Mouse (Mus musculus): ENCODE results near the gene Sdk1. TPM values are rescaled to one million over a fixed set of nuclear protein-coding genes. Genes with fewer than 3 reads are reported as not detected.

Sdk1 gene
- total RNA-seq, 2 experiments from 2014 or later = 1.2 to 1.5 TPM

DNA sequence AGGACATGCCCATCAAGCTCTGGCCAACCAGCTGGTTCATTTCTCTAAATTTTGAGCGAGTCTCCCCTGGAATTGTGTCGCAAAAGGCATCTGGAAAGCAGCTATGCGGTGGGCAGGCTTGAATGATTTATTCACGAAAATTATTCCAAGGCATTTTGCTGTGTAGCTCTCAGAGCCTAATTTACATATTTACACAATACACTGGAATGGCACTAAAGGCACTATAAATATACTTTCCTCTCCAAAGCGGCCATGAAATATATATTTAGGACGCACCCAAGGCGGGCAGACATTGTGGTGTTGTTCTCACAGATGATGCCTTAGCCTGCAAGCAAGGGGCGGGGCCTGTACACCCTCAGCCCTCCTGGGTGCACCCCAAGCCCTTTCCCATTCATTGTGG, 936.9 kb downstream of the Sdk1 start:
- intact Hi-C loops (cut with DNase I) = no loop called here
- no peak for DNase-seq

DNA sequence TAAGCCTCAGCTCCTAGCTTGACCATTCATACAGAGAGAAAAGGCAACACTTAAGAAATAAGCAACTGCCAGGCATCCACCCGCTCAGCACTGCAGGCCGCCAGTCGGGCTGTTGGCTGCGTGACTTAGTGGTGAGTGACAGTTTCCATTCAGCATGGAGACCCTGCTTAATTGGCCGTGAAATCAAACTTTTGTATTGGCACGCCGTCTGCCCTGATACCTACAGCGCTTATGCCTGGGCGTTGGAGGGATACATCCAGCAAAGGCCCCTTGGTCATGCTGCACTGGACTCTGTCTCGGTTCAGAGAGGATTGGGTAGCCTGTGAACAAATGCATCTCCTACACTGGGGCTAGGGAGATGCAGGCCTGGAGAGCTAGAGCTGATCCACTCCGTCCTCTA, 938.0 kb downstream of the Sdk1 start:
- no peak for DNase-seq
- intact Hi-C loops (cut with DNase I) = no loop called here

DNA sequence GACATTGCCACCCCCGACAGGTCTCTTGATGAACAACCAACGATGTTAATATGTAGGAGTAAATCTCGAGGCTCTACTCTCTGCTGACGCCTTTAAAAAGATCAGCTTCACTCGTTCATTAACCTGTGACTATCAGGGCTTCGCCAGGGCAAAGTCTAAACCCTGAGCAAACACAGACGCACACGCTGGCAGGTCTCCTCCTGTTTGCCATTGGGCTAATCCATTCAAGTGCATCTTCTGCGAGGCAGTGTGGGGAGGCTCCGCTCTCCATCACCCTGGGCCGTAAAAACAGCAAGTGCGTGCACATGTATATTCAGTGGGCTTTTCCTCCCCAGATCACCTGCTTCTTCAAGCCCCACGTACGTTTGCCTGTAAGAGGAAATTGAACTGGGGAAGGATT, 940.6 kb downstream of the Sdk1 start:
- no peak for DNase-seq
- intact Hi-C loops (cut with DNase I) = no loop called here

DNA sequence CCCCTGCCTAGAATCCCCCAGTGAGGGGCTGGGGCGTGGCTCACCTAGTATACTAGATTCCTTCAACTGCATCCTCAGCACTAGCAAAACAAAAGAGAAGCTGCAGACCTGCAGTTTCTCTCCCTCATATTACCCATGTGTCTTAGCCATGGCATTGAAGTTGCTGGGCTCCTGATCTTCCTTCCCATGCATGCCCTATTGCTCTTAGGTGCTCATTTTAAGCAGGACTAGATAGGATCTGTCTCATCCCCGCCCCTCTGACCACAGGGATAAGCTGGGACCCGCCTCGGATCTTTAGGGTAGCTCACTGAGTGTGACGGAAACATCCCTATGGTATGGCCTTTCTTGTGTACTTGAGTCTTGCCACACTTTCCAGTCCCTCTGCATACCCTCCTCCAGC, 947.5 kb downstream of the Sdk1 start:
- no peak for DNase-seq
- intact Hi-C loops (cut with DNase I) = no loop called here

DNA sequence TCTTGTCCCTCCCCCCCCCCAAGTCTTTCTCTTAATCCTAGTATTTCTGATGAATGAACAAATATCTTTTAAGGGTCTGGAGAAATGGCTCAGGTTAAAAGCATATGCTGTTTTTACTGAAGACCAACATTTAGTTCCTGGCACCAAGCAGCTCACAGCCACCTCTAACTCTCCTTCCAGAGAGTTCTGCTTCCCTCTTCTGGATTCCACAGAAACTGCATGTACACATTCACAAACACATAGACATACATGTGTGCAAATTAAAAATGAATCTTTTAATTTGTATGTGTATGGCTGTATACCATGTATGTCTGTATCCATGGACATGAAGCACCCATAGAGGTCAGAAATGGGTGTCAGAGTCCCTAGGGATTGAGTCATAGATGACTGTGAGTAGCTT, 968.6 kb downstream of the Sdk1 start:
- no peak for DNase-seq
- intact Hi-C loops (cut with DNase I) = no loop called here

DNA sequence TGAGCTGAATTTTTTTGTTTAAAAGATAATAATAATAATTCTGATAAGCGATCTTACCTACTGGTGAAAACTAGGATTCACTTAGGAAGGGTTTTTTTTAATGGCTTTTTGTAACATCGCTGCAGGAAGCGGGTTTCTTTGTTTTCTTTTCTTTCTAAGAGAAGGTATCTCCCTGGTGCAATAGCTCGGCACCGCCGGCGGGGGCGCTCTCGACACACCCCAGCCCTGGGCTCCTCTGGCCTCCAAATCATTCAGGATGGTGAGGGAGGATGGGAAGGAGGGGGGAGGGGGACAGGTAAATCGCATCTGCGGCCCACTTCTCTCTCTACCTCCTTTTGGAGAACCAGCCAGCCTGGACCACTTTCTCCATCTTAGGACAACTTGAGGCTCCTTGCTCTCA, 971.0 kb downstream of the Sdk1 start:
- DNase-seq = no peak
- intact Hi-C loops (cut with DNase I) = no loop called here

DNA sequence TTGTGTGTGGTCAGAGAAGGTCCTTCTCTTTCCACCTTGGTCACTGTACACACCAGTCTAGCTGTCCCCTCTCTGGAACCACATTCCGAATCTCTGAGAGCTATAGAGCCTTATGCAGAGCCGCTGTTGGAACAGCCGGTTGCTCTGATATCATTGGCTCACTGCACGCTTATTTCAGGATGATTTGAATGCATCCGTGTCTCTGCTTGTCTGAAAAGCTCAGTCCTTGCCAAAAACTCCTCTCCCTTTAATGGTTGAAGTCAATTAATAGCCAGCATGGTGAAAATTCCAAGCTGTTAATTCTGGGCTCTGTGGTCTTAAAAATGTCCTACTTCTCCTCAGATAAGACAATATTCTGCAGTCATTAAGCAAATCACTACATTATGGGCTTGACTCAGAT, 974.7 kb downstream of the Sdk1 start:
- DNase-seq = no peak

DNA sequence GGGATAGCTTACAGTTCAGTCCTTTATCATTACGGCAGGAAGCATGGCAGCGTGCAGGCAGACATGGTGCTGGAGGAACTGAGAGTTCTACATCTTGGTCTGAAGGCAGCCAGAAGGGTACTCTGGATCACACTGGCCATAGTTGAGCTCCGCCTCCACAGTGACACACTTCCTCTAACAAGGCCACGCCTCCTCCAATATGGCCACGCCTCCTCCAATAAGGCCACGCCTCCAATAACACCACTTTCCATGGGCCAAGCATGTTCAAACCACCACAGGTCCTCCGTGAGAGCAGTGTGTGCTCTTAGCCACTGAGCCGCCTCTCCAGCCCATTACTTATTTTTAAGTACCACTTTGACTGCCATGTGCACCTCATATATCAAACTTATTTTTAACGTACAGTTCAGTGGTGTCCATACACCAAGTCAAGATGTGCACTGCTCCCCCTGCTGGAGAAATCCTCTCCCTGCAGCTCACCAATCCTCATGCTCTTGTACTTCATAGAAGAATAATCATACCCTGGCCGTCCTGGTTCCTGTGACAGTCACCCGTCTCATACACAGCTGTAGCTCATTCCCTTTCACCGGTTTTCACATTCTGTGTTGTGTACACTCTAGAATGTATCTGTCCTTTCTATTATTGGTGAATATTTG, 979.7 kb downstream of the Sdk1 start:
- intact Hi-C loops (cut with DNase I) = no loop called here
- DNase-seq = no peak

More for the DNA sequence above, 974.7 kb downstream of the Sdk1 start:
- intact Hi-C loops (cut with DNase I) = no loop called here

DNA sequence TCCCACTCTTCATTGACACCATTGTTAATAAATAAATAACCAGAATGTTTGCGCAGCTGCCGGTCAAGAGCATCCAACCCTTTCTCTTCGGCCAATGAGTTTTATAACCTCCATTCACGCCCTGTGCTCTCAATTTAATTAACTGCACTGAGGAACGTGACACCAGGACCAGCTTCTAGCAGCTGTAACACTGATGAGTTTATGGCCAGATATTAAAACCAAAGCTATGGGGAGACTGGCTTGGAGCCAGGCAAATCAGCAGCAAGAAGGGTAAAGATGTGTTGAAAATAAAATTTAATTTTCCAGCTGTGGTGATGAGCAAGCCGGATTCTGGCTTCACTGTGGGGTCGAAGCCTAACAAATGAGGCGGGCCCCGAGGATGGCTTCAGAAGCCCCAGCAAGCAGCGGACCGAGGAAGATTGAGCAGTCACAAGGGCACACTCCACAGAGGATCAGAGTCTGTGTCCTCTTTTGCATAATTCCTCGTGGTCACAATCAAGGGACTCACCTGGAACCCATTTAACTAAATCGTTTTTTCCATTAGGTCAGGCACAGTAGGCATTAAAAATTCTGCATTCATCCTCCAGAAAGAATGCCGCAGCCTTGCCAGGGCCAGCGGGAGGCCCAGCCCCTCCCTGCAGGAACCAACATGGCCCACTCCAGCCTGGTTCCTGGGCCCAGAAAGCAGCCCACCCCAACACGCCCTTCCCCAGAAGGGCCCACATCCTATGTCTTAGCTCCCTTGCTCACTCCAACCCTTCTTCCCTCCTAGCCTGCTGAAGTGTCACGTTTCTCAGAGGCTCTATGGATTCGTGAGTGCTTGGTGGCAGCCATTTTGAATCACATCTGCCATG, 987.9 kb downstream of the Sdk1 start:
- intact Hi-C loops (cut with DNase I) = no loop called here
- no peak for DNase-seq

DNA sequence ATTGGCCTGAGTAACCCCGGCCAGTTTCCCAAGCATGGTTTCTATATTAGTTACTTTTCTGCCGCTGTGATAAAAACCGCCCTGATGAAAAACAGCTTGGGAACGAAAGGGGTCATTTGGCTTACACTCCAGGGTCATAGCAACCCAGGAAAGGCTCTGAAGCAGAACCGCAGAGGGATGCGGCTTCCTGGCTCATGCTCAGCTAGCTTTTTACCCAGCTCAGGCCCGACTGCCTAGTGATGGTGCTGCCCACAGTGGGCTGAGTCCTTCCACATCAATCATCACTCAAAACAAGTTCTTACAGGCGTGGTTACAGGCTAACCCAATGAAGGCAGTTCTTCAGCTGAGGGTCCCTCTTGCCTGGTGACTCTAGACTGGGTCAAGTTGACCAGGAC, 988.5 kb downstream of the Sdk1 start:
- intact Hi-C loops (cut with DNase I) = no loop called here
- no peak for DNase-seq

DNA sequence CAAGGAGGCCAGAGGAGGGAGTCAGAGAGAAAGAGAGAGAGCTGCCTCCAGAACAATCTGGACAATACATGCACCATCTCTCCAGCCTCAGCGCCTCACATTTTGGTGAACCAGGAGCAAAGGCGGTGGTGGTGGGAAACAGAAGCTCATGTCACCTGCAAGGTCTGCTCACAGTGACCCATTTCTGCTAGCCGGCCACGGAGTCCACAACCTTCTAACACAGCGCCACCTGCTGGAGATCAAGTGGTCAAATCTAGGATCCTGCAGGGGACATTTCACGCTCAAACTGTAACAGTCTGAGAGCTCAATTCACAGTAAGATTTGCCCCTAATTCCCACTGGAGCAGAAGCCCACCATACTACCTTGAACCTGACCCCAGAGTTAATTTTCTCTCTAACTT, 999.0 kb downstream of the Sdk1 start:
- no peak for DNase-seq
- intact Hi-C loops (cut with DNase I) = no loop called here

DNA sequence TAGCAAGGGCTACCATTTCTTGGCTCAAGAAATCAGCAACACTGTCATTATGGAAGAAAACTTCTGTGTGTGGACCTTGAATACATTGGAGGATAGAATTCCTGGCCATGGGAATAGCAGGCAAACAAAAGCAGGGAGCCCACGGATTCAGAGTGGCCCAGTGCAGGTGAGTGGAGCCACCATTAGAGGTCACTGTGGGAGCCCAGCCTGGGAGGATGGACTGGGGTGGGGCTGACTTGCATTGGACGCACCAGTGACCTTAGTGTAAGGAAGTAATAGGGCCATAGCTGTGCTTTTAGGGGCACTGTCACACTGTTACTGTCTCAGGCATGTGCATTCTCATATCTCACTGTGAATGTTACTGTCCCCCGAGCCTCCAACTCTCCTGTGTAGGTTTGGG, 1001.3 kb downstream of the Sdk1 start:
- intact Hi-C loops (cut with DNase I) = no loop called here
- no peak for DNase-seq

DNA sequence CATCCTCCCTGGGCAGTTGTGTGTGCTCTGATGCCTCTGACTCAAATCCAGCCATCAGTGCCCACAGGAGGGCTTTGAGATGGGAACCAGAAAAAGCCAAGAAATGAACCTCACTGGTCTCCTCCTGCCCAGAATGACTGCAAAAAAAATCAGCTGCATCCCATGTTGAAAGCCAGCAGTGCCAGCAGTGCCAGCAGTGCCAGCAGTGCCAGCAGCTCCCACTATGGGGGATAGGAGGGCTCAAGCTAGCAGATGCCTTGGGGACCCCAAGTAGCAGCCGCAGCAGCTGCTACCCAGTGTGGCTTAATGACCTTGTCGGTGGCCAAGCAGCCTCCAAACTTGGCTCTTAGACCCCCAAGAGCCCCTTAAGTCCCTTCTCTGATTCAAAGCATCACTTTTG, 1001.8 kb downstream of the Sdk1 start:
- DNase-seq = no peak
- intact Hi-C loops (cut with DNase I) = no loop called here

DNA sequence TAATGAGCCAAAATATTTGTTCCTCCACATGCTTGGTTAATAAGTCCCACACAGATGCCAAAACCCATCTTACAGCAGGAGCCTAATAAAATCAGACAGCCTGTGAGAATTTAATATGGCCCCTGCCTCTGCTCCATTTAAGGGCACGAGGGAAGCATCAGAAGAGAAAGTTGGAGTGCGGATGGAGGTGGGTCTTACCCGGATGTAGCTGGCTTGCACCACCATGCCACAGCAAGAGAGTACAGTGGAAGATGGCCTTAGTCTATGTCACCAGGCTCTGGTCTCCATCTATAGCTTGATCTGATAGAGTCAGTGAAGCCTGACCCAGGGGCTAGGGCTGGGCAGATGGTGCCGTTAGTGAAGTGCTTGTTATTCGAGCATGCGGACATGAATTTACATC, 1014.9 kb downstream of the Sdk1 start:
- DNase-seq = no peak
- intact Hi-C loops (cut with DNase I) = no loop called here

DNA sequence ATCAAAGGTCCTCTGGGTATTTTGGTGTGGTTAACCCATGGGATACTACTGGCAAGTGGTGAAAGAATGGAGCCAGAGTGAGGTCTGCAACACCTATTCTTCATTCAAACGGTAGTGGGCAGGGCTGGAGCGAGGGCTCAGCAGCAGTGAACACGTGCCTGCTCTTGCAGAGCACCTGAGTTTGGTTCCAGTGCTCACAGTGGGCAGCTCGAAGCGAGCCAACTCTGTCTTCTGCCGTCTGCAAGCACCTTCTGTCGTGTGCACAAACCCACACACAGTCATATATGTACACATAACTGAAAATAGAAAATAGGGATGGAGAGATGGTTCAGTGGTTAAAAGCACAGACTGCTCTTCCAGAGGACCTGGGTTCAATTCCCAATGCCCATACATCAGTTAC, 1017.4 kb downstream of the Sdk1 start:
- intact Hi-C loops (cut with DNase I) = no loop called here
- no peak for DNase-seq

DNA sequence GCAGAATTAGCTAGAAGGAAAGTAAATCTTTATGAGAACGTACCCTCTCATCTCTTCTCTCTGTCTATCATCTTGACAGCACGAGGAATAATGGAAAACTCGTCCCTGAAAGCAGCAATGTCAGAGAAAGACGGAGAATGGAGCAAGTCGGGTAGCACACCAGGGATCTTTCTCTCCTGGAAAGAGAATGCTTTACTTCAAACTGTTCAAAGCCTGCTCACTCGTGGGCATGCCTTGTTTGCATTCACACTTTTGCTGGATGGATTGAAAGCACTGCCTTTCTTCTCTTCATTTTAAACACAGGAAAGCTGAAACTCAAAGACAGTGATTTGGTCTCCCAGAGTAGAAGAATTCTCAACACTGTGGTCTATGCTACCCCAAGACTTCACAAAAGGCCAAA, 1020.8 kb downstream of the Sdk1 start:
- DNase-seq = no peak
- intact Hi-C loops (cut with DNase I) = no loop called here

Other genes starting within 250 kb of the Sdk1 start
- 1 to 10 TPM in 1 of 2 experiments, under 1 TPM in 1; 0.51 to 1.1 TPM for gene Card11, start 240.9 kb upstream of the Sdk1 start, total RNA-seq (2021)